Mouse (Mus musculus) ovary, postnatal 14 days (tissue): Measurements from ENCODE around the gene Herpud2.

Experiments
- DNase-seq: peaks from one replicate; pipeline ENCODE4 v3.0.0; 2022; ENCODE audit warnings: low spot score

Herpud2 gene

DNA sequence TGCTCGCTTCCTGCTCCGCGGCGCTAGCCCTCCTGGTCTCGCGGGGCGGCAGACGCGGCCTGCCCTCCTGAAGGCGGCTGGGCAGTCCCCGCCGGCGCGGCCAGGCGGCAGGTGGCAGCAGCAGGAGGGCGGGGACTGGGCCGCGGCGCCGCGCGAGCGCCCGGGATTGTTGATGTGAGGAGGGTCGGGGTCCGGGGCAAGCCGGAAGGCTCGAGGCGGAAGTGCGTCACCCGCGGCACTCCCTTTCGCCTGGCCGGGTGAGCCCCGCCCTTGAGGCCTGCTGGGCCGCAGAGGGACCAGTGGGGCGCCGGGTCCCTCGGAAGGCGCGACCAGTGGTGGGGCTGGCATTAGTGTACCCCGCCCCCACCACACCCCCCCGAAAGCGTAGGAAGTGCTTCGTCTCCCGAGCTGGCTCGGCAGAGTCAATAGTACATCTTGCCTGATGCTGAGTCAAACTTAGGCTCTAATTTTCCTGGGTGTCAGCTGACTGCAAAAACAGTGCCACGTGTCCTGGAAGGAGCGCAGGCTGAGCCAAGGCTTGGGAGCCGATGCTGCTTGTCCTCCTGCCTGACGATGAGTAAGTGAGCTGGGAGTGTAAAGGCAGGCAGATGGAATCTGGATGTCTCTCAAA, at the start of gene Herpud2:
Gene Herpud2 (minus strand): TSS at position 210 of the 631 bp plus-strand sequence.
- DNase-seq = peak; percentile 86

GRCm38 (mm10) chr9:25200987-25201386, 49.4 kb upstream of the Herpud2 start:
- no peak for DNase-seq

DNA sequence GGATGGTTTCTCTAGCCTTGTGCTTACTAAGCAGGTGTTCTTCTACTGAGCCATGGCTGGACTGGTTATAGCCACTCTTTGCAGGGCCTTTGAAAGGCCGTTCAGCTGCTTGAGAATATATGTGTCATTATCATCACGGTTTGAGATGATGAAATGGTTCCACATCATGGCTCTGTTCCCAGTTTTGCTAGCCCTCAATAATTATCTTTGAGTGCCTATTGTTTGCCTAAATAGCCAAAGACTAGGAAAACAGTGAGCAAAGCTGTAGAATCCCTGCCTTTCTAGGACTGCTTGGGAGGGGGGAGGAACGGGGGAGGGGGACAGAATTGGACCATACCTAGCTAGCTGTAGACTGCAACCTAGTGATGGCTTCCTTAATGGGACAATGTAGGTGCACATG, 48.5 kb upstream of the Herpud2 start:
- no peak for DNase-seq

DNA sequence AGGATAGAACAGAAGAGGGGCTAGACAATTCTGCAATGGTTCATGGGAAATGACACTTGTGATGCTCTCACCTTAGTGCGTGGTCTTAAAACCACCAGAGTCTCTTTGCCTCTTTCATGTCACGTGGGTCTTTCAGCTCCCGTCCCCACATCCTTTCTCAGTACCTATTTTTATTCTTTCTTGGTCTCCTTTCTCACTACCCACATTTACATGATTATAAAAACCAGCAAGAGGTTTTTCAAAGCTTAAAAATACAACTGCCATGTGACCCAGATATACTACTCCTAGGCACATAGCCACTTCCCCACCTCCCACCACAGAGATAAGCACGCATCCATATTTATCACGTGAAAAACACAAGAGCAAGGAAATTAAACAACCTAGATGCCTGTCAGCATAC, 45.1 kb upstream of the Herpud2 start:
- no peak for DNase-seq

DNA sequence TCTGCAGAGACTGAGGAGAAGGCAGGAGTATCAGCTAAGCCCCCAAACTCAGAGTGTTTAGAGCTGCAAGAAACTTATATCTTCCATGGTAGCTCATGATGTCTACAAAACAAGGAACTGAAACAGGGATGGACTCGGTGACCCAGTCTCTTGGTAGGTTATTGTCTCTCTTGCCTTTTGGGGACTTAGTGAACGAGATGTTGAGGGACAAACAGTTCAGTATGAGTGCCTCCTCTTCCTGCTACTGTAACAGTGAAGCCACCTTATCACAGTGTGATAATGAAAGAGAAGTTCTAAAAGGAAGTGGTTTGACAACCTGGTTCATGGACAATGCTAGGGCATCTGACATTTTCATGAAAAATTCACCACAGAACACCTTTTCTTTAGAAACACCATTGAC, 40.0 kb upstream of the Herpud2 start:
- no peak for DNase-seq

GRCm38 (mm10) chr9:25186501-25186900, 34.9 kb upstream of the Herpud2 start:
- no peak for DNase-seq

GRCm38 (mm10) chr9:25185854-25186253, 34.2 kb upstream of the Herpud2 start:
- DNase-seq = no peak

- no peak for DNase-seq
Observed at GRCm38 (mm10) chr9:25184606-25185005, 33.0 kb upstream of the Herpud2 start.

DNA sequence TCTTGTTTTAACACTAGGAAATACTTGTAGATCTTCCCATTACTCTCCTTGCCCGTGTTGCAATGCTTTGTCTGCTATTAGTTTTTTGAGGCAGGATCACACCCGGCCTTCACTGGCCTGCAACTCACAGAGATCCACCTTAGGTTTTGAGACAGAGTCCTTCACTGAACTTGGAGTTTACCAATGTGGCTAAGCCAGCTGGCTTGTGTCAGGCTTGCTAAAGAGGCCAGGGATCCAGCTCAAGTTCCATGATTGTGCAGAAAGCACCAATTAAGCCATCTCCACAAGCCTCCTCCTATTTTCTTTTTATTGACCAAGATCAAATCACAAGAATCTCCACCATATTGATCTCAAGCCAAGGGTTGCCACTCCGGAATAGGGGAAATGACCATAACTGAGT, 26.4 kb upstream of the Herpud2 start:
- no peak for DNase-seq

DNA sequence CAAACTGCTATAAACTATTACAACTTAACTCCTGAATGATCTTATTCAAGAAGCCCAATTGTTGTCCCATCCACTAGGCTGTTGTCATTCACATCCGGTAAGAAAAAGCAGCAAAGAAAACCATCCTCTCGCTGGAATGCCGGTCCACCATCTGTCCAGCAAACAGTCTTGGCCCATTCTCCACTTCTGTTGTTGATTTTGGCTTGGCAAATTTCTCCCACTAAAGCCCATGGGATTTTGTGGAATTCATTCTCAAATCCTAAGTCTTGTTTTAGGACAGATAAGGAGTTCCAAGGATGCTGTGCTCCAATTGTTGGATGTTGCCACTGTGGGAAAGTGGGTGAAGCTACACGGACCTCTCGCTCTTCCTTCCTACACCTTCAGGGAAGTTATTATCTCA, 25.6 kb upstream of the Herpud2 start:
- DNase-seq = peak; percentile 8

DNA sequence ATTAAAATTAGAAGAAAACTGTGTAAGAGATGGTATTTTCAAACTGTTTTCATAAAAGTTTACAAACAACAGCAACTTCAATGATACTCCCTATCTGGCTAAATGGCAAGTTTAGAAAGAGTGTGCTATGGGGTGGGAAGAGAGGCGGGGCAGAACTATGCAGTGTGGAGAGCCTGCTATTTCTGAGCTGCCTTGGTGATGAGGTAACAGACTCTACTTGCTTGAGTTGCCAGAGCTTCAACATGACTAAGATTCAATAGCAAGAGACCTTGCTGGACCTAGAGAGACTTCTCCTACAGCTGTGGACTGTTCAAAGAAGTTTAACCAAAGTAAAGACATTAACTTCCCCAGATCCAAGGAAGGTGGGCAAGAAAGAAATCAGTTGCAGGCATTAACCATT, 24.9 kb upstream of the Herpud2 start:
- no peak for DNase-seq

- DNase-seq = no peak
Observed at GRCm38 (mm10) chr9:25175978-25176377, 24.4 kb upstream of the Herpud2 start.

DNA sequence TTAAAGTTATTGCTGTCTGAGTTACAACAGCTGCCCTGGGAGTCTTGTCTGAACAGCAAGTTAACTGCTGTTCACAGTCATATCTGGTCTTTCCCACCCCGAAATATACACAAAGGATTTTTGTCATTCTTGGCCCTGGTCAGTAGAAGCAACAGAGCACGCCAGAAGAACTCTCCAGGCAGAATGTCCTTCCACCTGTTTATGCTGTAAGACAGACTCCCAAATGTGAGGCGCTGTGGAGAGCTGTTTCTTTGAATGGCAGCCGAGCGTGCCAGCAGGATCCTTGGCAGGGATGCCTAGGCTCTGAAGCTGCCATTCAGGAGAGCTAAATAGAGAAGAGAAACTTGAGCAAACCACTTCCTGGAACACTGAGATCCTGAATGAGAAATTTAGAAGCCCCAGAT, 23.4 kb upstream of the Herpud2 start:
- DNase-seq = peak; percentile 29

- no peak for DNase-seq
Observed at GRCm38 (mm10) chr9:25174614-25175013, 23.0 kb upstream of the Herpud2 start.

- DNase-seq = no peak
Observed at GRCm38 (mm10) chr9:25173171-25173570, 21.6 kb upstream of the Herpud2 start.

DNA sequence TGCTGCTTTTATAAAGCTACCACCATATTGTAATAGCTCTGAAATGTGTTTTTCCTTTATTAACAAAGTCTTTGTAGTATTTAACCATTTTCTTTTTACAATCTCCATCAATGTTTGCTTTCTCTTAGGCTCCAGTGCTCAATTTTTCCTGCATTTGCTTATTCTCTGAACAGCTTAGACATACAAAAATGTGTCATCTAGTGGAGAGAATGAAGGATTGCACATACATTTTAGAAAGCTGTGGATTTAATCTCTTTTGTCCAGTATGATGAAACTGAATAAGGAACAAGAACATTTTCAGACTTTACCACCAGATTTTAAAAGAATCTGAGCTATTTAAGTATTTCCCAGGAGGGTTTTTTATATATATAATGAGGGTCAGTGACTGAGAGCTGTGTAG, 18.0 kb upstream of the Herpud2 start:
- DNase-seq = no peak

- peak; percentile 63 for DNase-seq
Observed at GRCm38 (mm10) chr9:25167458-25168084, 16.0 kb upstream of the Herpud2 start.

GRCm38 (mm10) chr9:25158218-25158617, 6.6 kb upstream of the Herpud2 start:
- DNase-seq = no peak

- DNase-seq = no peak
Observed at GRCm38 (mm10) chr9:25156377-25156776, 4.8 kb upstream of the Herpud2 start.

- no peak for DNase-seq
Observed at GRCm38 (mm10) chr9:25153066-25153465, 1.4 kb upstream of the Herpud2 start.

- DNase-seq = no peak
Observed at GRCm38 (mm10) chr9:25152457-25152856, 837 bp upstream of the Herpud2 start.

DNA sequence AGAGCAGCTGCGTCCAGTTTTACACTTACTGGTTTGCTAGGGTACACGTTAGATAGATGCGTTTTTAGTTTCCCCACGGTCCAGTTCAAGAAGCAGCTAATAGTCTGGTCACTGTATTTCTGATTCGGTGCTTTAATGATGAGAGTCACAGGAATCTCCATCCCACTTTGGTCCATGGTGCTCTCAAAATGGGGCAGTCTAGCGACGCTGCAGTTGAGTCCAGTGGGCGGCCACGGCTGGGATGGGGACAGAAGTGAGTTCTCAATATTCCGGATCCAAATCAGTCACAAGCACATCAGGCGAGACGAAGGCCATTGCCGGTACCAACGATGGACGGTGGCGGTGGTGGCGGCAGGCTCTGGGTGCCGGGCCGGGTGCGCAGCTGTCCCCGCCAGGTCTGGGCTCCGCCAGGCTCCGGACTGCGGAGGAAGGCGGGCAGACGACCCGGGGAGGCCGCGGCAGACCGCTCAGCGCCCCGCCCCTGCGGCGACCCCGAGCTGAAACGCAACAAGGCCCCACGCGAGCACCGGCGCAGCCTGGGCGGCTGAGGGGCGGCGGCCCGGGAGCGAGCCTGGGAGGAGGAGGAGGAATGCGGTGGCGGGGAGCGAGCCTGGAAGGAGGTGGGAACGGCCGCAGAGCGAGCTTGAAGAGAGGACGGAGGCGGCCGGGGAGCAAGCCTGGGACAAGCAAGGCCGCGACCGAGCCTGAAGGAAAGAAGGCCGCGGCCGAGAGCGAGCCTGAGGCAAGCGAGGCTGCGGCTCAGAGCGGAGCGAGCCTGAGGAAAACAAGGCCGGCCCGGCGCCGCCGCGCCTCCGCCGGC, 619 bp downstream of the Herpud2 start:
- DNase-seq = peak; percentile 63

DNA sequence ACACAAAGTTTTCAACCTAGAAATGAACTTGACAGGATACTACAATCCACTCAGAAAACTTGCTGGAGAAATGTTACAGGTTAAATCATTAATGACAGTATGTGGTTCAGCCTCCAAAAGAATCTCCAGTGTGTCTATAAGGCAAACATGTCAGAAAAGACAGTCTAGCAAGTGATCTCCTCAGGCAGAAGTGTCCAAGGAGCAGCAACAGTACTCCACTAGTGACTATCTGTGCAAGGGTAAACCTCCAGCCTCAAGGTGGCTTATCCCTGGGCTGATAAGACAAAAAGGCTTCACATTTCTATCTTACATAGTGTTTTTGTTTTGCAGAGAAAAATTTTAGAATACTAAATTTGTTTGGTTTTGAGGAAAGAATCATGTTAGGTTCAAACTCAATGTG, 2.9 kb downstream of the Herpud2 start:
- no peak for DNase-seq
